Mouse (Mus musculus) limb, embryonic 13.5 days (tissue): ENCODE data around the gene Zbtb16. TPM values are rescaled to one million over a fixed set of nuclear protein-coding genes. Genes with fewer than 3 reads are reported as not detected.

Source experiments
- ATAC-seq: fragments of 200-750 bp; cut with Nextera tagmentation; 2 replicates; pipeline ENCODE4 v1.8.0; 2017; ENCODE audit warnings: low read depth, moderate number of reproducible peaks, moderate TSS enrichment; ENCODE audit not compliant: low FRiP score
- H3K27ac ChIP-seq: fragments of 300-500 bp; sonication (generic); 2 replicates; pipeline ENCODE4 v1.5.1; 2015; ENCODE audit warnings: inconsistent platforms, mild to moderate bottlenecking, moderate library complexity
- H3K27me3 ChIP-seq: fragments of 300-500 bp; sonication (generic); 2 replicates; pipeline ENCODE4 v1.6.1; 2015; ENCODE audit warnings: mild to moderate bottlenecking, inconsistent platforms
- H3K36me3 ChIP-seq: fragments of 300-500 bp; sonication (generic); 2 replicates; pipeline ENCODE4 v1.6.1; 2015; ENCODE audit warnings: inconsistent platforms, mild to moderate bottlenecking, moderate library complexity
- H3K4me1 ChIP-seq: fragments of 300-500 bp; sonication (generic); 2 replicates; pipeline ENCODE4 v1.6.1; 2015; ENCODE audit warnings: inconsistent platforms
- H3K4me2 ChIP-seq: fragments of 300-500 bp; sonication (generic); replicated peaks from 2 replicates; pipeline ENCODE4 v1.6.1; 2015; ENCODE audit warnings: inconsistent platforms, mild to moderate bottlenecking, moderate library complexity
- H3K4me3 ChIP-seq: fragments of 300-500 bp; sonication (generic); 2 replicates; pipeline ENCODE4 v1.5.1; 2015; ENCODE audit warnings: moderate library complexity, mild to moderate bottlenecking, inconsistent platforms
- H3K9ac ChIP-seq: fragments of 300-500 bp; sonication (generic); 2 replicates; pipeline ENCODE4 v1.6.1; 2015; ENCODE audit warnings: mild to moderate bottlenecking, inconsistent platforms
- H3K9me3 ChIP-seq: fragments of 300-500 bp; sonication (generic); 2 replicates; pipeline ENCODE4 v1.6.1; 2016; ENCODE audit warnings: inconsistent platforms
- WGBS: fragments of 180-500 bp; shearing (Covaris S2); methylation state at CpG from one replicate; pipeline ENCODE4 v1.1.7; 2015; 5-methylcytosine and 5-hydroxymethylcytosine counted together
- polyA plus RNA-seq: library from polyadenylated mRNA; unstranded; fragments of >200 nt; fragmentation: Nextera tagmentation; extraction: Ambion mirVana; gene quantifications from 2 replicates; pipeline ENCODE4 v1.2.1, GENCODE M21; 2015

The Zbtb16 gene
- polyA plus RNA-seq, 1 experiment from 2014 or later: 1.1 TPM

GRCm38 (mm10) chr9:48613221-48613620 is 222.8 kb downstream of the Zbtb16 start:
- H3K4me2 ChIP-seq: no peak overlapping the region
- H3K36me3 ChIP-seq: no peaks in the 10 kb centered on the region
- no peak overlapping the region for H3K27ac ChIP-seq
- 68% methylated on average over 4 of the region's 4 CpGs for WGBS
- peaks cover 3% of the 10 kb centered on the region; the same call in 1 of the 2 replicates for H3K4me1 ChIP-seq
- no peak for ATAC-seq
- 0 out of 2 replicates have a peak, but pooled peaks cover 4% of the 10 kb centered on the region for H3K27me3 ChIP-seq
- no peaks in the 10 kb centered on the region for H3K9me3 ChIP-seq
- H3K4me3 ChIP-seq: no peak overlapping the region
- H3K9ac ChIP-seq: no peak overlapping the region

GRCm38 (mm10) chr9:48612542-48612941 is 223.5 kb downstream of the Zbtb16 start:
- no peaks in the 10 kb centered on the region for H3K36me3 ChIP-seq
- no peak for ATAC-seq
- 81% methylated on average over 5 of the region's 5 CpGs for WGBS
- H3K27me3 ChIP-seq: no peaks in the 10 kb centered on the region
- peaks cover 2% of the 10 kb centered on the region; the same call in 1 of the 2 replicates for H3K4me1 ChIP-seq
- no peak overlapping the region for H3K4me2 ChIP-seq
- H3K9me3 ChIP-seq: no peaks in the 10 kb centered on the region
- H3K9ac ChIP-seq: no peak overlapping the region
- H3K27ac ChIP-seq: no peak overlapping the region
- H3K4me3 ChIP-seq: no peak overlapping the region

GRCm38 (mm10) chr9:48611032-48611431 is 225.0 kb downstream of the Zbtb16 start:
- no peak overlapping the region for H3K4me3 ChIP-seq
- H3K4me2 ChIP-seq: no peak overlapping the region
- 0% methylated on average over 1 of the region's 1 CpGs for WGBS
- H3K27me3 ChIP-seq: no peaks in the 10 kb centered on the region
- no peak overlapping the region for H3K9ac ChIP-seq
- H3K36me3 ChIP-seq: no peaks in the 10 kb centered on the region
- peaks cover 2% of the 10 kb centered on the region; the same call in 1 of the 2 replicates for H3K4me1 ChIP-seq
- H3K27ac ChIP-seq: no peak overlapping the region
- no peaks in the 10 kb centered on the region for H3K9me3 ChIP-seq
- no peak for ATAC-seq

GRCm38 (mm10) chr9:48609734-48610133 is 226.3 kb downstream of the Zbtb16 start:
- 71% methylated on average over 4 of the region's 4 CpGs for WGBS
- H3K27me3 ChIP-seq: no peaks in the 10 kb centered on the region
- no peak overlapping the region for H3K27ac ChIP-seq
- H3K9ac ChIP-seq: no peak overlapping the region
- no peak overlapping the region for H3K4me3 ChIP-seq
- H3K4me2 ChIP-seq: no peak overlapping the region
- ATAC-seq: no peak
- H3K36me3 ChIP-seq: no peaks in the 10 kb centered on the region
- no peaks in the 10 kb centered on the region for H3K9me3 ChIP-seq
- peaks cover 7% of the 10 kb centered on the region; the same call in 1 of the 2 replicates for H3K4me1 ChIP-seq

- ATAC-seq: no peak
- Histone ChIP-seq H3K9me3 (no peaks in the 10 kb centered on the region), H3K9ac (no peak overlapping the region), H3K27me3 (no peaks in the 10 kb centered on the region), H3K27ac (no peak overlapping the region), H3K4me2 (no peak overlapping the region), H3K36me3 (no peaks in the 10 kb centered on the region), H3K4me3 (no peak overlapping the region), H3K4me1 (peaks cover 7% of the 10 kb centered on the region; the same call in 1 of the 2 replicates)
- 66% methylated on average over 7 of the region's 7 CpGs for WGBS
Measured at GRCm38 (mm10) chr9:48607417-48607816, 228.6 kb downstream of the Zbtb16 start.

GRCm38 (mm10) chr9:48606171-48606570 is 229.9 kb downstream of the Zbtb16 start:
- no peaks in the 10 kb centered on the region for H3K9me3 ChIP-seq
- H3K4me1 ChIP-seq: peaks cover 7% of the 10 kb centered on the region; the same call in 1 of the 2 replicates
- no peaks in the 10 kb centered on the region for H3K27me3 ChIP-seq
- H3K36me3 ChIP-seq: no peaks in the 10 kb centered on the region
- no peak overlapping the region for H3K4me3 ChIP-seq
- no peak overlapping the region for H3K4me2 ChIP-seq
- H3K27ac ChIP-seq: no peak overlapping the region
- H3K9ac ChIP-seq: no peak overlapping the region
- 87% methylated on average over 7 of the region's 7 CpGs for WGBS
- no peak for ATAC-seq

GRCm38 (mm10) chr9:48605697-48606096 is 230.3 kb downstream of the Zbtb16 start:
- Histone ChIP-seq H3K36me3 (no peaks in the 10 kb centered on the region), H3K4me1 (0 out of 2 replicates have a peak, but pooled peaks cover 4% of the 10 kb centered on the region), H3K4me2 (no peak overlapping the region), H3K9ac (no peak overlapping the region), H3K27ac (no peak overlapping the region), H3K4me3 (no peak overlapping the region), H3K9me3 (no peaks in the 10 kb centered on the region), H3K27me3 (no peaks in the 10 kb centered on the region)
- WGBS: 87% methylated on average over 5 of the region's 5 CpGs
- ATAC-seq: no peak

- no peak for ATAC-seq
- no peak within 1 kb of the TSS for H3K4me2 ChIP-seq
- no peaks in the 10 kb centered on the region for H3K9me3 ChIP-seq
- 47% methylated on average over 8 of the region's 8 CpGs for WGBS
- no peak within 1 kb of the TSS for H3K9ac ChIP-seq
- no peaks in the 10 kb centered on the region for H3K36me3 ChIP-seq
- H3K4me3 ChIP-seq: no peak within 1 kb of the TSS
- H3K27ac ChIP-seq: no peak within 1 kb of the TSS
- H3K27me3 ChIP-seq: no peaks in the 10 kb centered on the region
- H3K4me1 ChIP-seq: 0 out of 2 replicates have a peak, but pooled peaks cover 5% of the 10 kb centered on the region
Measured at GRCm38 (mm10) chr9:48604939-48605598, 231.0 kb downstream of the Zbtb16 start, which contains the start of gene Nnmt. Gene Nnmt (minus strand): TSS chr9:48605153.

Other genes starting within 250 kb of the Zbtb16 start
- 4.7 and 5.9 TPM in 2 replicates for gene Nnmt, start 231.1 kb downstream of the Zbtb16 start, polyA plus RNA-seq
- 1.7 and 2.1 TPM in 2 replicates for gene Htr3a, start 74.9 kb upstream of the Zbtb16 start, polyA plus RNA-seq
- gene Htr3b, start 128.8 kb upstream of the Zbtb16 start, polyA plus RNA-seq: not detected in 2 replicates
- gene Usp28, start 149.2 kb upstream of the Zbtb16 start, polyA plus RNA-seq: 37.9 and 44.7 TPM in 2 replicates
- gene Zw10, start 219.4 kb upstream of the Zbtb16 start, polyA plus RNA-seq: 43.8 and 46.7 TPM in 2 replicates
- 0.38 TPM in 2 replicates for gene Tmprss5, start 245.0 kb upstream of the Zbtb16 start, polyA plus RNA-seq